Mouse (Mus musculus): Measurements from ENCODE around the gene 4931414P19Rik. TPM values are rescaled to one million over a fixed set of nuclear protein-coding genes. Genes with fewer than 3 reads are reported as not detected.

Gene 4931414P19Rik
- polyA plus RNA-seq, 1 experiment: 2.1 TPM

DNA sequence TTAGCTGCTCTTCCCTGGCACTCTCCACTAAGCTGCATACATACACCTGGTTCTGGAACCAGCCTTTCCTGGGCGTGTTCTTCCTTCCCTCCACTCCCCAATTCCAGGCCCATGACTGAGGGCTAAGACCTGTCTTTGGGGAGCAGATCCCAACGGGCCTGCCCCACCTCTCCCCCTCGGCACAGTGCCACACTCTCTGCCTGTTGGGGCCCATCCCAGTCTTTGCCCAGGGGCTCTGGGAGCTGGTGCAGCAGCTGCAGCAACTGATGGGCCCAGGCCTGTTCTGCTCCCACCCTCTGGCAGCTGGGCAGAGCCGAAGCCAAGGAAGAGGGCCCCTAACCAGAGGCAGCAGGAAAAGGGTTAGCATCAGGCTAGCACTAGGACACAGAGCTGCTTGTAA is 31.5 kb downstream of the 4931414P19Rik start:
- TF ChIP-seq CTCF (IDR thresholded peaks at IDR 0.05; ENCODE audit: control insufficient read depth, insufficient read depth, insufficient replicate concordance, low read depth, low read length) (no peak), POLR2A (IDR thresholded peaks at IDR 0.05; ENCODE audit: control insufficient read depth, low read depth, low read length) (no peak)

DNA sequence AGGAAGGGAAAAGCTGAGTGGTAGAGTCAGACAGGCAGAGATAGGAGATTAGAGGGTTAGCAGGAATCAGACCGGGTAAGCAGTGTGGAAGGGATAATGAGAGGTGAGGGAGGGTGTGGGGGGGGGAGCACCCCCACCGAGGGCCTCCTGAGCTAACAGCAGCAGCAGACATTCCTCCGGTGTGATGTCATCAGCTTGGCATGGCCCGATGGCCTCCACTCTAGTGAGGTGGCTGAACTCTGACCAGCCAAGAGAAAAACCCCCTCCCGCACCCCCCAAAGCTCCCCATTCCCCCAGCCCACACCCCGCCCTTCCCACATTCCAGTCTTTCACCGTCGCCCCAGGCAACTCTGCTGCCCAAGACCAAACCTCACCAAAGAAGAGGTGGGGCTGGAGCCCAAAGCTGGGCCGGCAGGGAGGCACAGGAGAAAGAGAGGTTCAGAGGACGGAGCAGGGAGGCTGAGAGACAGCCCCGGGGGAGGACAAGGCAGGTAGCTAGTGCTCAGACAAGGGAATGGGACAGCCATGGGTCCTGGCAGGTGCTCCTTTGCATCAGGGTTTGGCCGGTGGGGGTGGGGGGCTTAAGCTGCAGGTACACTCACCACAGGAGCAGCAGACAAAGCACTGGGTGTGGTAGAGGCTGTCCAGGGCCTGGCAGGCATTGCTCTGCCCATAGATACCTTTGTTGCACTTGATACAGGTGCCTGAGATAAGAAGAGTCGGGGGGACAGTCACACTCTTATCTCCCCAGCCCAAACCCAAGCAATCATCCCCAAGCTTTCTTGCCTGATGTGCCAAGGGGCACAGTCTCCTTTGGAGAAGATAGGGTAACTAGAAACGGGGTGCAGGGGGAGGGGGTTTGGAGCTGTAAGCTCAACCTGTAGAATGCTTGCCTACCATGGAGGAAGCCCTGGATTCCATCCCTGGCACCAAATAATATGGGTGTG is 32.7 kb downstream of the 4931414P19Rik start:
- Histone ChIP-seq H3K4me1 (ENCODE audit: control insufficient read depth, insufficient read depth, low read length) (peaks cover 45% of the 10 kb centered on the region), H3K36me3 (ENCODE audit: control insufficient read depth, insufficient read depth, low read length) (no peaks in the 10 kb centered on the region), H3K27ac (ENCODE audit: control insufficient read depth, insufficient read depth, low read depth, low read length) (no peak overlapping the region), H3K27me3 (ENCODE audit: control insufficient read depth, insufficient read depth, low read length) (no peaks in the 10 kb centered on the region), H3K4me3 (ENCODE audit: control insufficient read depth, low read depth, low read length) (no peak overlapping the region)
- TF ChIP-seq CTCF (IDR thresholded peaks at IDR 0.05; ENCODE audit: control insufficient read depth, insufficient read depth, insufficient replicate concordance, low read depth, low read length): no peak
- TF ChIP-seq POLR2A (IDR thresholded peaks at IDR 0.05; ENCODE audit: control insufficient read depth, low read depth, low read length): no peak

More for the DNA sequence above, 31.5 kb downstream of the 4931414P19Rik start:
- H3K36me3 ChIP-seq (ENCODE audit: control insufficient read depth, insufficient read depth, low read length): no peaks in the 10 kb centered on the region
- peaks cover 44% of the 10 kb centered on the region for H3K4me1 ChIP-seq (ENCODE audit: control insufficient read depth, insufficient read depth, low read length)
- no peak overlapping the region for H3K4me3 ChIP-seq (ENCODE audit: control insufficient read depth, low read depth, low read length)
- no peaks in the 10 kb centered on the region for H3K27me3 ChIP-seq (ENCODE audit: control insufficient read depth, insufficient read depth, low read length)
- H3K27ac ChIP-seq (ENCODE audit: control insufficient read depth, insufficient read depth, low read depth, low read length): no peak overlapping the region

DNA sequence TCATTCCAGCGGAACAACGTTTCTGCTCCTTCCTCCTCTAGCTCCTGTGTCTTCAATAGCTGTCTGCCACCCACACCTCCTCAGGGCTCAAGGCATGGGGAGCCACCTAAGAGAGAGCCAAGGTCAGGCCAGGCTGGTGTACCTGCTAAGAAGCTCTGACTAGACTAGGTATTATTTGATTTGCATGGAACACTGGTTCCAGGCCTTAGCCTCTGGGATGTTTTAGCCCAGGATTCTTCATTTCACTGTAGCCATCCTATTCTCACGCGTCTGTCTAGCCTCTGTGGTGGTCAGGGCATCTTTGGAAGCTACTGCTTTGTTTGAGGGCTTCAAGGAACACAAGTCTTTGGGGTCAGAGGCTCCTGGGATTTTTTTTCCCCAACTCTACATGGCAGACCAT is 33.7 kb downstream of the 4931414P19Rik start:
- Histone ChIP-seq H3K4me1 (ENCODE audit: control insufficient read depth, insufficient read depth, low read length) (peaks cover 37% of the 10 kb centered on the region), H3K27ac (ENCODE audit: control insufficient read depth, insufficient read depth, low read depth, low read length) (no peak overlapping the region), H3K36me3 (ENCODE audit: control insufficient read depth, insufficient read depth, low read length) (no peaks in the 10 kb centered on the region), H3K4me3 (ENCODE audit: control insufficient read depth, low read depth, low read length) (no peak overlapping the region), H3K27me3 (ENCODE audit: control insufficient read depth, insufficient read depth, low read length) (no peaks in the 10 kb centered on the region)
- TF ChIP-seq CTCF (IDR thresholded peaks at IDR 0.05; ENCODE audit: control insufficient read depth, insufficient read depth, insufficient replicate concordance, low read depth, low read length): no peak
- no peak for TF ChIP-seq POLR2A (IDR thresholded peaks at IDR 0.05; ENCODE audit: control insufficient read depth, low read depth, low read length)

DNA sequence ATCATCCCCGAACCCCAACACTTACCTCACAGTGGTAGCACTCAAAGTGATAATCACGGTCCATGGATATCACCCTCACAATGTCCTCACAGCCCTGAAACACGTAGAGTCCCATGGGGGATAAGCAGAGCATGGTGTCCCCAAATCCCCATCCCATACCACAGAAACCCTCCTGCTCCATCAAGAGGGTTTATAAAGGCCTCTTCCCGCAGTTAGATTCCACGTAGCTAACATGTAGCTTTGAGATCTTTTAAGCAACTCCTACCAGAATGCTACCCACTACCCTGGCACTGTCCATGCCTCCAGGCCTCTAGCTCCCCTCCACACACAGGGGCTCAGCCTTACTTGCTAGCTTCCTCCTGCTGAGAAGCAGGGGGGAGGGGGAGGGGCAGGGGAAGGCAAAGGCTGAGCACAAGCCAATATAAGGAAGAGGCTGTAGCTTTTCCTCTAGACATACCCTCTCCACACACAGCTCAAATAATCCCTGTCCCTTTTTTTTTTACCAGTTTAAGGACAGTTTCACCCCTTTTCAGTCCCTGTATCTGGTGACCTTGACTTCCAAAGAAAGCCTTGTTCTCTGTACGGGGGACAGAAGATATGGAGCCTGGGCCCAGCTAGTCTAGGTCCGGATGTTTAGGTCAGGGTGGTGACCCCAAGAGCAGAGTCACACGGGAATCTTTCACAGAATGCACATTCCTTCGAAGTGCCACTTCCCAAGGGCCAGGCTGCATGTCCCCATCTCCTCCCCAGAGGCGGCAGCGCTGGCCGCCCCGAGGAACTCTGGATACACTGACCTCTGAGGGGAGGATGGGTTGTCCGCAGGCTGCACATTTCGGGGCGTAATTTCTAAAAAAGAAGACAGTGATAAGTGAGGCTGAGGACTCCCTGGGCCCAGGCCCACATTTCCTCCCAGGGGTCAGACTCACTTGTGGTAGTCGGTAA is 36.1 kb downstream of the 4931414P19Rik start:
- peaks cover 15% of the 10 kb centered on the region for H3K4me1 ChIP-seq (ENCODE audit: control insufficient read depth, insufficient read depth, low read length)
- no peaks in the 10 kb centered on the region for H3K27me3 ChIP-seq (ENCODE audit: control insufficient read depth, insufficient read depth, low read length)
- no peaks in the 10 kb centered on the region for H3K36me3 ChIP-seq (ENCODE audit: control insufficient read depth, insufficient read depth, low read length)
- no peak for TF ChIP-seq CTCF (IDR thresholded peaks at IDR 0.05; ENCODE audit: control insufficient read depth, insufficient read depth, insufficient replicate concordance, low read depth, low read length)
- no peak for TF ChIP-seq POLR2A (IDR thresholded peaks at IDR 0.05; ENCODE audit: control insufficient read depth, low read depth, low read length)
- H3K4me3 ChIP-seq (ENCODE audit: control insufficient read depth, low read depth, low read length): no peak overlapping the region
- H3K27ac ChIP-seq (ENCODE audit: control insufficient read depth, insufficient read depth, low read depth, low read length): peak overlapping the region; percentile 17; the same call in 1 of the 2 replicates

DNA sequence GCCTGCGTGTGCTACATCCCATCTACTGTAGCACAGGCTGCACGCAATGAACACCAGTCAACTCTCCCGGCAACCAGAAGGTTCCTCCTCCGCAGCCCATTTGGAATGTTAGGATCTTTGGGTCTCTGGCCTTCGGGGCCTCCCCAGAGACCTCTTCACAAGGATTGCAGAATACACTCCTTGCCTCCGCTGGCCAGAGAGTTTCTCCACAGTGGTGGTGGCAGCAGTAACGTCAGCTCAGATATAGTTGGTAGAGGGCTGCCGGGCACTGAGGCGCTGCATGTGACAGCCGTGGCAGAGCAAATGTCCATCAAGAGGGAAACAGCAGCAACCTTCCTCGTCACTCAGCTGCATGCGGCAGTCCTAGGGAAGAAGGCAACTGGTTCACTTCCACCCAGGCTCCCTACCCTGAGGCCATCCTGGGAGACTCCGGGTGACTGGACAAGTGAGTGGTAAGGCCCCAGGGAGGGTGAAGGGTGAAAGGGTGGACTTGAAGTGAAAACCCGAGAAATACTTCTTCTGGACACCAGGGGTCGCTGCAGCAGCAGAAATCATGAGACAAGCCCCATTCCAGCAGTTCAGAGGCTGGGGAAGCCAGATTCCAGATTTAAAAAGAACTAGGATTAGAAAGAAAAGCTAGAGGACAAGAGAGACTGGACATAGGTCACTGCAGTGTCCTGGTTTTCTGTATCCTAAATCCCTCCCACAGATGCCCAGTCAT is 36.9 kb downstream of the 4931414P19Rik start:
- TF ChIP-seq POLR2A (IDR thresholded peaks at IDR 0.05; ENCODE audit: control insufficient read depth, low read depth, low read length): no peak
- peak; percentile 50; the same call in 1 of the 2 replicates for TF ChIP-seq CTCF (IDR thresholded peaks at IDR 0.05; ENCODE audit: control insufficient read depth, insufficient read depth, insufficient replicate concordance, low read depth, low read length)
- Histone ChIP-seq H3K36me3 (ENCODE audit: control insufficient read depth, insufficient read depth, low read length) (no peaks in the 10 kb centered on the region), H3K4me1 (ENCODE audit: control insufficient read depth, insufficient read depth, low read length) (peaks cover 7% of the 10 kb centered on the region), H3K4me3 (ENCODE audit: control insufficient read depth, low read depth, low read length) (no peak overlapping the region), H3K27me3 (ENCODE audit: control insufficient read depth, insufficient read depth, low read length) (no peaks in the 10 kb centered on the region), H3K27ac (ENCODE audit: control insufficient read depth, insufficient read depth, low read depth, low read length) (no peak overlapping the region)

DNA sequence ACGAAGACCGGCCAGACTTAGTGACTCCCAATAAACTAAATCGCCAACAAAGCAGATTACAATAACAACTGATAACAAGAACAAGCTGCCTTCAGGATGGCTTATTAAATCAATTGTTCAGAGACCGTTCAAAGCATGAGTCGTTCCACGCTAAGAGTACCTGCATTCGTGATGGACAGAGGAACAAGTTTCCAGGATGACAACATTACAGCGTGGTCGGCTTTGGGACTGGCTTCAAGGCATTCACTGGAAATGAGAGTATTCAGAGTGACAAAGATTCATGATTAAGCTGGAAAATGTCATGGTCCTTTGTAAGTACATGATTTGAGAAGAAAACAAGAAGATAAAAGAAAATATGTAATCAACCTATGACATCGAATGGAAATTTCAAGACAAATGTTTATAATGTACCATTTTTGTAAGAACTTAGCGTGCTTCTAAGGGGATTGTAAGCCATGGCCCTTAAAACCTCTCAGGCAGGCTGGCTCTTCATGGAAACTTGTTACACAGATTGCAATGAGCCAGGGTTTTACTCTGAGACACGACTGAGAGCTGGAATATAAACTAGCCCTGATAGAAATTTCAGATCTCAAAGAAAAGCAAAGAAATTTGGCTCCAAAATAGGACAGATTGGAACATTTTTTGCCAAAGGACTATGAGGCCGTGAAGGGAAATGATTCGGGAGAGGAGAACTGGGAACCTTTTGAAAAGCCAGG is 45.1 kb downstream of the 4931414P19Rik start:
- Histone ChIP-seq H3K27ac (ENCODE audit: control insufficient read depth, insufficient read depth, low read depth, low read length) (no peak overlapping the region), H3K27me3 (ENCODE audit: control insufficient read depth, insufficient read depth, low read length) (no peaks in the 10 kb centered on the region), H3K36me3 (ENCODE audit: control insufficient read depth, insufficient read depth, low read length) (no peaks in the 10 kb centered on the region), H3K4me1 (ENCODE audit: control insufficient read depth, insufficient read depth, low read length) (no peaks in the 10 kb centered on the region), H3K4me3 (ENCODE audit: control insufficient read depth, low read depth, low read length) (no peak overlapping the region)
- TF ChIP-seq CTCF (IDR thresholded peaks at IDR 0.05; ENCODE audit: control insufficient read depth, insufficient read depth, insufficient replicate concordance, low read depth, low read length) (no peak), POLR2A (IDR thresholded peaks at IDR 0.05; ENCODE audit: control insufficient read depth, low read depth, low read length) (no peak)

Measured in testis, adult 2 months (tissue).